Mouse (Mus musculus) small intestine, adult 2 months (tissue): ENCODE measurements around the gene Cnot6l. TPM values are rescaled to one million over a fixed set of nuclear protein-coding genes. Genes with fewer than 3 reads are reported as not detected.

ENCODE experiments used
- H3K27ac ChIP-seq: fragments of 200-500 bp; 2 replicates; pipeline ENCODE4 v1.5.1; 2012; ENCODE audit warnings: low read depth, low read length, control low read depth, inconsistent platforms; ENCODE audit not compliant: insufficient read depth
- H3K27me3 ChIP-seq: fragments of 200-500 bp; 2 replicates; pipeline ENCODE4 v1.6.1; 2012; ENCODE audit warnings: mild to moderate bottlenecking, moderate library complexity, low read length, inconsistent platforms; ENCODE audit not compliant: control insufficient read depth, insufficient read depth
- H3K36me3 ChIP-seq: fragments of 200-500 bp; 2 replicates; pipeline ENCODE4 v1.6.1; 2012; ENCODE audit warnings: mild to moderate bottlenecking, low read length, control low read depth, inconsistent platforms; ENCODE audit not compliant: control insufficient read depth, insufficient read depth
- H3K4me1 ChIP-seq: fragments of 200-500 bp; 2 replicates; pipeline ENCODE4 v1.6.1; 2012; ENCODE audit warnings: low read length, inconsistent platforms, mixed read lengths; ENCODE audit not compliant: control insufficient read depth, insufficient read depth, insufficient read length
- H3K4me3 ChIP-seq: fragments of 200-500 bp; 2 replicates; pipeline ENCODE4 v1.5.1; 2012; ENCODE audit warnings: low read depth, mild to moderate bottlenecking, control low read depth, inconsistent platforms, low read length, moderate library complexity
- CTCF ChIP-seq: fragments of 200-500 bp; IDR thresholded peaks from 2 replicates; pipeline ENCODE4 v1.5.1; 2012; ENCODE audit warnings: low read depth, mild to moderate bottlenecking, control low read depth, inconsistent platforms, low read length, moderate library complexity, mixed read lengths; ENCODE audit not compliant: insufficient replicate concordance, insufficient read length; ENCODE audit errors: extremely low read depth
- POLR2A ChIP-seq: fragments of 200-500 bp; IDR thresholded peaks from 2 replicates; pipeline ENCODE4 v1.6.1; 2012; ENCODE audit warnings: low read depth, mild to moderate bottlenecking, control low read depth, inconsistent platforms, low read length, moderate library complexity
- WGBS: fragments of 180-500 bp; shearing (Covaris S2); methylation state at CpG from one replicate; pipeline ENCODE4 v1.1.7; 2018; 5-methylcytosine and 5-hydroxymethylcytosine counted together
- polyA plus RNA-seq: library from polyadenylated mRNA; depleted of rRNA; stranded (reverse); fragments of >200 nt; gene quantifications from 2 replicates; pipeline ENCODE4 v1.2.3, GENCODE M21; 2012; rRNA removed

Cnot6l gene
- polyA plus RNA-seq, 1 experiment = 3.0 TPM

DNA sequence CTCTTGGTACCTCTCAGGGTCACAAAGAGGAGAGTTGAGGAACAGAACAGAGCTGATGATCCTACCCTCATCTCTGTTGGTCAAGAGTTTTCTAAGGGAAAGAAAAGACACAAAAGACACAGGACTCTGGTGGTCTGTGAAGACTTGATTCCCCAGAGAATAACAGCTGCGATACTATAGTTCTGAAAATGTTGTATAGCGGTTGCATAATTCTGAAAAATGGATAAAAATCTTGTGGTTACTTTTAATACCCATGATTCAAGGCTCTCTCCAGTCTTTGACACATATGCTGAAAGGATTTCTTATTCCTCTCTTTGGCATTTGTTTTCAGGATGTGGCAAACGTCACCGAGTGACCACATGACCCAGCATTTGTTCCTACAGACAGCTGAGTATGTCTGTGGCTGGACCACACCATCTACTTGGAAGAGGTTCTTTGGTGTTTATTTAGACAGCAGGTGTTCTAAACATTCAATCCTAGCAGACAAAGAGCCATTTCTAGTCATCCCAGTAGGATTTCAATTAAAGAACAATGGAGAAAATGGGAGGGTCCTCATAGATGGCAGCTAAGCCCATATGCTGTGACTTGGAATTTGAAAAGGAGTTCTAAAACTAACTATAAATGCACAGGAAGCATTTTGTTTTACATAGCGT is 124.7 kb downstream of the Cnot6l start:
- Histone ChIP-seq H3K36me3 (no peaks in the 10 kb centered on the region), H3K27ac (no peak overlapping the region), H3K4me3 (no peak overlapping the region), H3K27me3 (no peaks in the 10 kb centered on the region), H3K4me1 (peaks cover 2% of the 10 kb centered on the region; the same call in 1 of the 2 replicates)
- TF ChIP-seq POLR2A (no peak), CTCF (no peak)
- WGBS = 76% methylated on average over 5 of the region's 5 CpGs

DNA sequence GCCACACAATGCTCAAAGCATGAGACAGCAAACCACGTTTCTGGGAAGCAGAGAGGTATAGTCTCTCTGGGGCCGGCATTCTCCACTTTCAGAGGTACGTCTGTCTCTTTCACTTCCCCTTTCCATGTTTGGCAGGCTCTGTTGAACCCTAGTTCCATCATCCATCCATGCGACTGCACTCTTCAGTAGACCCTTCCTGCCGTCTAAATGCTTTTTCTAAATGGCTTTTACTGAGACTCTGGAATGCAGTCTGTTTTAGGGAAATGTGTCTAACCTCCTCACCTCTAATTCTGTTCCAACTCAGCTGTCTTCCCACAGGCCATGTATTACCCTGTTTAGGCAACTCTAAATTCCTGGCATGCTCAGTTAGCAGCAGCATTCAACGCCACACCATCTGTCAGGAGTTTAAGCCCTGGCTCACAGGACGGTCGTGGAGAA is 126.3 kb downstream of the Cnot6l start:
- TF ChIP-seq POLR2A (no peak), CTCF (no peak)
- Histone ChIP-seq H3K4me3 (no peak overlapping the region), H3K27ac (no peak overlapping the region), H3K36me3 (no peaks in the 10 kb centered on the region), H3K4me1 (peaks cover 2% of the 10 kb centered on the region; the same call in 1 of the 2 replicates), H3K27me3 (no peaks in the 10 kb centered on the region)
- WGBS = 54% methylated on average over 8 of the region's 8 CpGs

DNA sequence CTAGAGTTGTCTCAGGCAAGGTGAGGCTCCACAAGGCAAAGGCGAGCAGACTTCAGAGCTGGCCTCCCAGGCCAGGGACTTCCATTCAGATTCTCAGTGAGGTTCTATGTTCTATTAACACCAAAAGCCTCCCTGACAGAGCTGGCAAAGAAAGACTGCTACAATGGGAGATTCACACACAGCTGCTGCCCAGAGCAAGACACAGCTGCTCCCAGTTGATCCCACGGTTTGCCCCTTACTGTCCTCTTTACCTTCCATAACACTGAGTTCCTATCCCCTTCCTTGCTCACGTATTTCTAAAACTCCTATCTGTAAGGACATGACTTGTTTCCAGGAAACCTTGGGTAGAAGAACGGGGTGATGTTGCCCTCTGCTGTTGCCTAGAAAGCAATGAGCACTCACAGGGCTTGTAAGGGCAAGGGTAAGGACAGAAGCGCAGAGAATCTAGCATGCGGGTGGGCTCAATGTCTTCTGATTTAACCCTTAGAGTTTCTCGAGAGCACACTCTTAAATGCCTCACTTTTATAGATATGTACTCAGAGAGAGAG is 127.8 kb downstream of the Cnot6l start:
- Histone ChIP-seq H3K36me3 (no peaks in the 10 kb centered on the region), H3K4me3 (no peak overlapping the region), H3K4me1 (no peaks in the 10 kb centered on the region), H3K27me3 (no peaks in the 10 kb centered on the region), H3K27ac (no peak overlapping the region)
- WGBS = 62% methylated on average over 7 of the region's 7 CpGs
- TF ChIP-seq POLR2A (no peak), CTCF (no peak)

DNA sequence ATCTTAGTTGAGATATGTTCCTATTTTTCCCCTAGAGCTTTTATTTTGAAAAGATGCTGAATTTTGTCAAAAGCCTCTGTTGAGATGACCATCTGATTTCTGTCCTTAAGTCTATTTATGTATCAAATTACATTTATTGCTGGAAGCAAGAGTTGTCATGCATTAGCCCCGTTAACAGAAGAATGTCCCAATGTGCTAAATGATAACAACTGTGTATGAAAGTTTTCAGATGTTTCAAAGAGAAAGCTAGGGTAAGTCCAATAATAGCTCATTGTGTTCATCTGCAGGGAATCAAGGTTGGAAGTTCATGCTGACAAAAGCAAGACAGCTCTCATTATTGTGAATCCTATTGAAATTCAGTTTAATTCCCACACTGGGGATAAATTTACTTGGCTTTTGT is 129.9 kb downstream of the Cnot6l start:
- Histone ChIP-seq H3K4me3 (no peak overlapping the region), H3K27ac (no peak overlapping the region), H3K36me3 (no peaks in the 10 kb centered on the region), H3K27me3 (no peaks in the 10 kb centered on the region), H3K4me1 (no peaks in the 10 kb centered on the region)
- no peak for TF ChIP-seq POLR2A
- TF ChIP-seq CTCF = no peak
- 30% methylated on average over 1 of the region's 1 CpGs for WGBS

DNA sequence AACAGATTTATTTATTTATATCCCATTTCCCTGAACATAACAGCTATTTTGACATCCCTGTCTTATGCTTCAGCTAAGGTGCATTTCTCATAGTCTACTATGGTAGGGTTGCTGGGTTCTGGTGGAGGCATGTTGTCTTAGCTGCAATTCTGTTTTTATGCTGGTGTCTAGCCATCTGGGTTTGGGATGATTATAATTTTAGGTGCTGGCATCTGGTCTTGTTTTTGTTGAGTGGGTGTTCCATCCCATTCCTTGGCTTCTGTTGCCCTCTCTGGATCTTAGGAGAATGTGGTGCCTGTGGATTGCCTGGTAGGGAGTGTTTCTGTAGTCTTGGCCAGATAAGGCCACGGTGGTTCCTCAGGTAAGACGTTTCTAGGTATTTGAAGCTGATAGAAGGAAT is 134.2 kb downstream of the Cnot6l start:
- Histone ChIP-seq H3K27me3 (no peaks in the 10 kb centered on the region), H3K4me1 (no peaks in the 10 kb centered on the region), H3K4me3 (no peak overlapping the region), H3K36me3 (no peaks in the 10 kb centered on the region), H3K27ac (no peak overlapping the region)
- 72% methylated on average over 2 of the region's 2 CpGs for WGBS
- TF ChIP-seq POLR2A (no peak), CTCF (no peak)

Other genes starting within 250 kb of the Cnot6l start
- 0.24 and 0.33 TPM in 2 replicates for gene Cxcl13, start 207.2 kb downstream of the Cnot6l start, polyA plus RNA-seq
- 0.77 and 1.3 TPM in 2 replicates for gene Mrpl1, start 45.3 kb upstream of the Cnot6l start, polyA plus RNA-seq
- 0.29 and 0.56 TPM in 2 replicates for gene Fras1, start 209.8 kb upstream of the Cnot6l start, polyA plus RNA-seq